Mouse (Mus musculus) hindbrain, embryonic 10.5 days (tissue): ENCODE measurements around the gene Erbin. TPM values are rescaled to one million over a fixed set of nuclear protein-coding genes. Genes with fewer than 3 reads are reported as not detected.

Experiments
- DNase-seq: peaks from one replicate; pipeline ENCODE4 v3.0.0-alpha.2; 2017; ENCODE audit warnings: low spot score
- H3K27ac ChIP-seq: fragments of 300-500 bp; sonication (generic); 2 replicates; pipeline ENCODE4 v1.5.1; 2016; ENCODE audit warnings: mild to moderate bottlenecking, moderate library complexity
- H3K27me3 ChIP-seq: fragments of 300-500 bp; sonication (generic); 2 replicates; pipeline ENCODE4 v1.6.1; 2016; ENCODE audit warnings: mild to moderate bottlenecking; ENCODE audit not compliant: poor library complexity, insufficient read depth, severe bottlenecking
- H3K36me3 ChIP-seq: fragments of 300-500 bp; sonication (generic); 2 replicates; pipeline ENCODE4 v1.6.1; 2016; ENCODE audit warnings: mild to moderate bottlenecking, moderate library complexity
- H3K4me1 ChIP-seq: fragments of 300-500 bp; sonication (generic); replicated peaks from 2 replicates; pipeline ENCODE4 v1.6.1; 2016; ENCODE audit warnings: mild to moderate bottlenecking
- H3K4me3 ChIP-seq: fragments of 300-500 bp; sonication (generic); 2 replicates; pipeline ENCODE4 v1.5.1; 2016; ENCODE audit warnings: mild to moderate bottlenecking, moderate library complexity
- H3K9me3 ChIP-seq: fragments of 300-500 bp; sonication (generic); 2 replicates; pipeline ENCODE4 v1.6.1; 2016; ENCODE audit warnings: mild to moderate bottlenecking, moderate library complexity
- WGBS: fragments of 180-500 bp; shearing (Covaris S2); methylation state at CpG from one replicate; pipeline ENCODE4 v1.1.7; 2016; 5-methylcytosine and 5-hydroxymethylcytosine counted together
- polyA plus RNA-seq: library from polyadenylated mRNA; unstranded; fragments of >200 nt; fragmentation: Nextera tagmentation; extraction: Ambion mirVana; gene quantifications from 2 replicates; pipeline ENCODE4 v1.2.1, GENCODE M21; 2016

Gene Erbin
- polyA plus RNA-seq, 1 experiment from 2014 or later: 10.3 TPM

GRCm38 (mm10) chr13:103897606-103898005, 22.7 kb downstream of the Erbin start:
- H3K4me1 ChIP-seq: no peaks in the 10 kb centered on the region

DNA sequence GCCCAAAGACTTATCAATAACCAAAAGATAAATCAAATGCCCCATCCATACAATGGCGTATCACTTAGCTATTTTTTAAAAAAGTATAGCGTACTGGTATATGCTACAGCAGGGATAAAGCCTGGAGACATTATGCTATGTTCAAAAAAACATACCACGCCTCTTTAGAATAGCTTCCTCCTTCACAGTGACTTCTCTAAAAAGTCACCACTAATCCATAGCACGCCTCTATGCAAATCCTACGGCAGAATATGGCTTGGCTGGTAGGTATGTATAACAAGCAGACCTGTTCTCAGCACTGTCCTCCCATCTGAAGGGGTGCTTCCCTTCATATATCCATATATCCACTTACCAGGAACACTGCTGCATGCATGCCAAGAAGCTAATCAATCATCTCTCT, 27.2 kb downstream of the Erbin start:
- no peak overlapping the region for H3K27ac ChIP-seq
- peaks cover 9% of the 10 kb centered on the region; the same call in 1 of the 2 replicates for H3K9me3 ChIP-seq
- H3K4me3 ChIP-seq: no peak overlapping the region
- 94% methylated on average over 5 of the region's 5 CpGs for WGBS
- peaks cover 19% of the 10 kb centered on the region for H3K4me1 ChIP-seq
- DNase-seq: no peak
- H3K36me3 ChIP-seq: peaks cover 8% of the 10 kb centered on the region
- H3K27me3 ChIP-seq: no peaks in the 10 kb centered on the region

More at GRCm38 (mm10) chr13:103897606-103898005, 22.7 kb downstream of the Erbin start:
- H3K9me3 ChIP-seq: peaks cover 23% of the 10 kb centered on the region
- H3K4me3 ChIP-seq: no peak overlapping the region
- no peak for DNase-seq
- no peaks in the 10 kb centered on the region for H3K27me3 ChIP-seq
- 95% methylated on average over 4 of the region's 4 CpGs for WGBS
- no peak overlapping the region for H3K27ac ChIP-seq
- peaks cover 32% of the 10 kb centered on the region for H3K36me3 ChIP-seq

DNA sequence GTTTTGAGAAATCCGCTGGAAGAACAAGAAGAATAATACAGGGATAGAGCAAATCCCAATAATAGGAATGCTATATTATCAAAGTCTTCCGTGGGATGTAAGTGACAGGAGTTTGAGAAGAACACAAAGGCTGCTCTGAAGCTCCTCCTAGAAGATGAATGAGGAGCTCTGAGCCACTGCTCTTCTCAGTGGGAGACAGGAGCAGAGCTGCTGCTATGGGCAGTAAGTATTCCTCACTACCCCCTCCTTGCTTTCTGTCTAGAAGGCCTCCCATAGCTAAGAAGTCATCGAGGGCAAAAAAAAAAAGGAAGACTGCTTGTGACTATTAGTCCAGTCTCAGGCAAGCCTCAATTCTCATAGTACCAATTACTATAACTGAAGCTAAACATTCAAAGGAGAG, 30.3 kb downstream of the Erbin start:
- 23% methylated on average over 3 of the region's 3 CpGs for WGBS
- Histone ChIP-seq H3K9me3 (no peaks in the 10 kb centered on the region), H3K4me3 (no peak overlapping the region), H3K27me3 (no peaks in the 10 kb centered on the region), H3K36me3 (peaks cover 14% of the 10 kb centered on the region), H3K4me1 (peaks cover 19% of the 10 kb centered on the region), H3K27ac (no peak overlapping the region)
- no peak for DNase-seq

GRCm38 (mm10) chr13:103886503-103886902, 33.8 kb downstream of the Erbin start:
- peaks cover 33% of the 10 kb centered on the region for H3K36me3 ChIP-seq
- H3K4me3 ChIP-seq: no peak overlapping the region
- H3K9me3 ChIP-seq: no peaks in the 10 kb centered on the region
- no peak for DNase-seq
- no peaks in the 10 kb centered on the region for H3K27me3 ChIP-seq
- WGBS: 91% methylated on average over 3 of the region's 3 CpGs
- peaks cover 19% of the 10 kb centered on the region for H3K4me1 ChIP-seq
- no peak overlapping the region for H3K27ac ChIP-seq

DNA sequence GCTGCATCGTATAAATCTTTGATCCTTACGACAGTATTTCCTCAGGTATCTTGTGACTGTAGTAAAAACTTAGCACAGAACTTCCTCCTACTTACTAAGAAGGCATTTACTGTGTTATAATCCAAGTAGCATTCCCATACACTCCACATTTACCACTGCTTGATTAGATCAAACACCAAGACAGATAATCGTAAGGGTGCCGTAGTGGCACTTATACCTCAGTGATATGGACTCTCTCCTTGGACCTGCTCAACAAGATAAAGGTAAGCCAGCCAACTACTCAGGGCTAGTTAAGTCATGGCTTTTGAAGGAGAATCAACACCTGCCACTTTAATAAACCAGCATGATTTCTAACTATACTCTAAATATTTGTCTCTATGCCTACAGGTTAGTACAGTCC, 39.1 kb downstream of the Erbin start:
- H3K4me1 ChIP-seq: no peaks in the 10 kb centered on the region
- H3K27ac ChIP-seq: no peak overlapping the region
- H3K9me3 ChIP-seq: no peaks in the 10 kb centered on the region
- H3K4me3 ChIP-seq: no peak overlapping the region
- 95% methylated on average over 4 of the region's 4 CpGs for WGBS
- H3K36me3 ChIP-seq: peaks cover 62% of the 10 kb centered on the region
- no peaks in the 10 kb centered on the region for H3K27me3 ChIP-seq
- no peak for DNase-seq

- peaks cover 47% of the 10 kb centered on the region for H3K36me3 ChIP-seq
- DNase-seq: no peak
- no peaks in the 10 kb centered on the region for H3K27me3 ChIP-seq
- no peak overlapping the region for H3K4me3 ChIP-seq
- no peaks in the 10 kb centered on the region for H3K4me1 ChIP-seq
- H3K9me3 ChIP-seq: no peaks in the 10 kb centered on the region
- H3K27ac ChIP-seq: no peak overlapping the region
These were observed 43.6 kb downstream of the Erbin start for GRCm38 (mm10) chr13:103876743-103877142.

GRCm38 (mm10) chr13:103875823-103876514, 44.3 kb downstream of the Erbin start:
- Histone ChIP-seq H3K36me3 (peaks cover 39% of the 10 kb centered on the region), H3K27me3 (no peaks in the 10 kb centered on the region), H3K4me1 (no peaks in the 10 kb centered on the region), H3K9me3 (no peaks in the 10 kb centered on the region), H3K4me3 (no peak overlapping the region), H3K27ac (no peak overlapping the region)
- DNase-seq: no peak
- WGBS: 92% methylated on average over 6 of the region's 6 CpGs

GRCm38 (mm10) chr13:103870786-103871185, 49.5 kb downstream of the Erbin start:
- no peaks in the 10 kb centered on the region for H3K4me1 ChIP-seq
- WGBS: 92% methylated on average over 3 of the region's 3 CpGs
- peaks cover 26% of the 10 kb centered on the region for H3K36me3 ChIP-seq
- no peaks in the 10 kb centered on the region for H3K27me3 ChIP-seq
- no peaks in the 10 kb centered on the region for H3K9me3 ChIP-seq
- H3K27ac ChIP-seq: no peak overlapping the region
- H3K4me3 ChIP-seq: no peak overlapping the region
- DNase-seq: no peak

- H3K27ac ChIP-seq: no peak overlapping the region
- 96% methylated on average over 1 of the region's 1 CpGs for WGBS
- no peak overlapping the region for H3K4me3 ChIP-seq
- no peak for DNase-seq
- no peaks in the 10 kb centered on the region for H3K4me1 ChIP-seq
- no peaks in the 10 kb centered on the region for H3K27me3 ChIP-seq
- no peaks in the 10 kb centered on the region for H3K9me3 ChIP-seq
- H3K36me3 ChIP-seq: peaks cover 23% of the 10 kb centered on the region
These were observed 50.2 kb downstream of the Erbin start for GRCm38 (mm10) chr13:103870117-103870516.

GRCm38 (mm10) chr13:103868875-103869274, 51.4 kb downstream of the Erbin start:
- no peak for DNase-seq
- peaks cover 28% of the 10 kb centered on the region for H3K36me3 ChIP-seq
- no peaks in the 10 kb centered on the region for H3K4me1 ChIP-seq
- no peaks in the 10 kb centered on the region for H3K27me3 ChIP-seq
- no peak overlapping the region for H3K4me3 ChIP-seq
- 77% methylated on average over 1 of the region's 1 CpGs for WGBS
- no peak overlapping the region for H3K27ac ChIP-seq
- no peaks in the 10 kb centered on the region for H3K9me3 ChIP-seq

DNA sequence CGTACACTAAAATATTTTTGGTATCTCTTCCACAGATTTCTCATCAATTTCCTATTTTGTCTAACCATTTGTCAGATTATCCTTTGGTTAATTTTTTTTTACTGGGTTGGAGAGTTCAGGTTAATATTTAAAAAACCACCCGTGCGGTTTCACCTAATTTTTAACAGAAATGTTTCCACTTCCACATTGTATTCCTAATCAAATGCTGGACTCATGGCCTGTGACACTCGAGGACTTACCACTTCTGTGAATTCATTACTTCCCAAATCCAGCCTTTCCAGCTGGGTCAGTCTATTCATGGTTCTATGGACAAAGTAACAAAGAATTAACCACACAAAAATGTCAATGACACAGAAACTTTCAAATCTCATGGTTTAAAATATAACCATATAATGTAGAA, 58.3 kb downstream of the Erbin start:
- no peaks in the 10 kb centered on the region for H3K4me1 ChIP-seq
- no peak for DNase-seq
- WGBS: 88% methylated on average over 4 of the region's 4 CpGs
- no peaks in the 10 kb centered on the region for H3K9me3 ChIP-seq
- H3K36me3 ChIP-seq: peaks cover 60% of the 10 kb centered on the region
- H3K27me3 ChIP-seq: no peaks in the 10 kb centered on the region
- no peak overlapping the region for H3K27ac ChIP-seq
- H3K4me3 ChIP-seq: no peak overlapping the region

- H3K9me3 ChIP-seq: no peaks in the 10 kb centered on the region
- H3K27ac ChIP-seq: no peak overlapping the region
- H3K36me3 ChIP-seq: peaks cover 65% of the 10 kb centered on the region
- no peaks in the 10 kb centered on the region for H3K4me1 ChIP-seq
- WGBS: 93% methylated on average over 2 of the region's 2 CpGs
- no peaks in the 10 kb centered on the region for H3K27me3 ChIP-seq
- no peak for DNase-seq
- no peak overlapping the region for H3K4me3 ChIP-seq
These were observed 61.3 kb downstream of the Erbin start for GRCm38 (mm10) chr13:103859041-103859440.

DNA sequence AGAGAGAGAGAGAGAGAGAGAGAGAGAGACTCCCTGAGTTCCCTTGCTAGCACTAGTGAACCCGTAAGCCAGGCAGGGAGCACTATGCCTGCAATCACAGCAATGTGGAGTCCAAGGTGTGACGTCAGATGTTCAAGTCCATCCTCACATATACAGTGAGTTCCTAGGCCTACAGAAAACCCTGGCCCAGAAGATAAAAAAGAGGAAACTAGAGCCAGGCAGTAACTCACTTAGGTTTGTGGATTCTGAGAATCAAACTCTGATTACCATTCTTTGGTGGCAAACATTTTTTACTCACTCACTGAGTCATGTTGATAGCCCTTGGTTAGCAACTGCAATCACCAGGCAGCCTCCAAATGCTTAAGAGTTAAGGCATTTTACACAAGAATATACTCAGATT, 72.7 kb downstream of the Erbin start:
- no peaks in the 10 kb centered on the region for H3K9me3 ChIP-seq
- H3K4me1 ChIP-seq: no peaks in the 10 kb centered on the region
- WGBS: 90% methylated on average over 2 of the region's 2 CpGs
- DNase-seq: no peak
- no peaks in the 10 kb centered on the region for H3K27me3 ChIP-seq
- no peak overlapping the region for H3K4me3 ChIP-seq
- H3K27ac ChIP-seq: no peak overlapping the region
- H3K36me3 ChIP-seq: peaks cover 85% of the 10 kb centered on the region
